Mouse (Mus musculus): ENCODE results near the gene Ogfr. TPM values are rescaled to one million over a fixed set of nuclear protein-coding genes. Genes with fewer than 3 reads are reported as not detected.

The Ogfr gene
- polyA plus RNA-seq, 2 experiments = 18.0 to 20.2 TPM

GRCm38 (mm10) chr2:180563841-180564240 is 25.2 kb upstream of the Ogfr start:
- H3K9ac ChIP-seq (replicated peaks) = no peak overlapping the region
- 38% methylated on average over 5 of the region's 5 CpGs for WGBS (ENCODE audit: insufficient replicate concordance)
- no peak overlapping the region for H3K4me2 ChIP-seq (ENCODE audit: low read depth)
- no peaks in the 10 kb centered on the region for H3K9me3 ChIP-seq (ENCODE audit: control insufficient read depth, low read length)
- H3K36me3 ChIP-seq (replicated peaks; ENCODE audit: control insufficient read depth, insufficient read depth, low read depth) = no peaks in the 10 kb centered on the region
- no peaks in the 10 kb centered on the region for H3K27me3 ChIP-seq (ENCODE audit: control insufficient read depth, insufficient read depth, low read length)
- ATAC-seq (ENCODE audit: insufficient read depth) (no peak), DNase-seq (ENCODE audit: low read depth in 3 of 3, low spot score in 3 of 3) (no peak)
- no peak overlapping the region for H3K27ac ChIP-seq
- H3K4me3 ChIP-seq (ENCODE audit: insufficient read depth in 1 of 2, low read depth in 2 of 2, low read length in 2 of 2) = no peak overlapping the region
- H3K4me1 ChIP-seq (replicated peaks; ENCODE audit: control insufficient read depth in 2 of 2, insufficient read depth in 2 of 2, low read length in 1 of 2) = no peaks in the 10 kb centered on the region
- TF ChIP-seq EP300 (IDR thresholded peaks at IDR 0.05; ENCODE audit: low read depth) = no peak
- no peak for TF ChIP-seq CTCF (IDR thresholded peaks at IDR 0.05; ENCODE audit: low read depth)

GRCm38 (mm10) chr2:180566240-180566913 is 22.7 kb upstream of the Ogfr start:
- no peaks in the 10 kb centered on the region for H3K27me3 ChIP-seq (ENCODE audit: control insufficient read depth, insufficient read depth, low read length)
- H3K4me3 ChIP-seq (ENCODE audit: insufficient read depth in 1 of 2, low read depth in 2 of 2, low read length in 2 of 2) = no peak overlapping the region
- H3K4me1 ChIP-seq (replicated peaks; ENCODE audit: control insufficient read depth in 2 of 2, insufficient read depth in 2 of 2, low read length in 1 of 2) = no peaks in the 10 kb centered on the region
- ATAC-seq (ENCODE audit: insufficient read depth) (no peak), DNase-seq (ENCODE audit: low read depth in 3 of 3, low spot score in 3 of 3) (peak in 2 of 3 experiments; percentile 34 to 39)
- no peaks in the 10 kb centered on the region for H3K36me3 ChIP-seq (replicated peaks; ENCODE audit: control insufficient read depth, insufficient read depth, low read depth)
- no peak overlapping the region for H3K4me2 ChIP-seq (ENCODE audit: low read depth)
- H3K27ac ChIP-seq = no peak overlapping the region
- H3K9ac ChIP-seq (replicated peaks) = no peak overlapping the region
- no peaks in the 10 kb centered on the region for H3K9me3 ChIP-seq (ENCODE audit: control insufficient read depth, low read length)
- 28% methylated on average over 13 of the region's 13 CpGs for WGBS (ENCODE audit: insufficient replicate concordance)
- TF ChIP-seq CTCF (IDR thresholded peaks at IDR 0.05; ENCODE audit: low read depth) (peak; percentile 88), EP300 (IDR thresholded peaks at IDR 0.05; ENCODE audit: low read depth) (no peak)

- Histone ChIP-seq H3K4me3 (ENCODE audit: insufficient read depth in 1 of 2, low read depth in 2 of 2, low read length in 2 of 2) (no peak overlapping the region), H3K4me1 (replicated peaks; ENCODE audit: control insufficient read depth in 2 of 2, insufficient read depth in 2 of 2, low read length in 1 of 2) (no peaks in the 10 kb centered on the region), H3K36me3 (replicated peaks; ENCODE audit: control insufficient read depth, insufficient read depth, low read depth) (no peaks in the 10 kb centered on the region), H3K27me3 (ENCODE audit: control insufficient read depth, insufficient read depth, low read length) (no peaks in the 10 kb centered on the region), H3K9ac (replicated peaks) (no peak overlapping the region), H3K9me3 (ENCODE audit: control insufficient read depth, low read length) (no peaks in the 10 kb centered on the region), H3K4me2 (ENCODE audit: low read depth) (no peak overlapping the region), H3K27ac (no peak overlapping the region)
- DNase-seq (ENCODE audit: low read depth in 3 of 3, low spot score in 3 of 3) = no peak
- WGBS (ENCODE audit: insufficient replicate concordance) = 26% methylated on average over 3 of the region's 3 CpGs
- ATAC-seq (ENCODE audit: insufficient read depth) = no peak
- TF ChIP-seq EP300 (IDR thresholded peaks at IDR 0.05; ENCODE audit: low read depth) (no peak), CTCF (IDR thresholded peaks at IDR 0.05; ENCODE audit: low read depth) (no peak)
Measured at GRCm38 (mm10) chr2:180569028-180569643, 19.9 kb upstream of the Ogfr start.

- no peak overlapping the region for H3K9ac ChIP-seq (replicated peaks)
- DNase-seq (ENCODE audit: low read depth in 3 of 3, low spot score in 3 of 3) (no peak), ATAC-seq (ENCODE audit: insufficient read depth) (no peak)
- no peaks in the 10 kb centered on the region for H3K4me1 ChIP-seq (replicated peaks; ENCODE audit: control insufficient read depth in 2 of 2, insufficient read depth in 2 of 2, low read length in 1 of 2)
- H3K27me3 ChIP-seq (ENCODE audit: control insufficient read depth, insufficient read depth, low read length) = no peaks in the 10 kb centered on the region; the same call in 1 of the 2 replicates
- H3K36me3 ChIP-seq (replicated peaks; ENCODE audit: control insufficient read depth, insufficient read depth, low read depth) = no peaks in the 10 kb centered on the region
- no peak overlapping the region for H3K27ac ChIP-seq
- no peak overlapping the region for H3K4me3 ChIP-seq (ENCODE audit: insufficient read depth in 1 of 2, low read depth in 2 of 2, low read length in 2 of 2)
- no peaks in the 10 kb centered on the region for H3K9me3 ChIP-seq (ENCODE audit: control insufficient read depth, low read length)
- 39% methylated on average over 4 of the region's 4 CpGs for WGBS (ENCODE audit: insufficient replicate concordance)
- no peak overlapping the region for H3K4me2 ChIP-seq (ENCODE audit: low read depth)
- TF ChIP-seq CTCF (IDR thresholded peaks at IDR 0.05; ENCODE audit: low read depth) (no peak), EP300 (IDR thresholded peaks at IDR 0.05; ENCODE audit: low read depth) (no peak)
Measured at GRCm38 (mm10) chr2:180576482-180576881, 12.6 kb upstream of the Ogfr start.

GRCm38 (mm10) chr2:180578686-180579085 is 10.4 kb upstream of the Ogfr start:
- Histone ChIP-seq H3K4me1 (replicated peaks; ENCODE audit: control insufficient read depth in 2 of 2, insufficient read depth in 2 of 2, low read length in 1 of 2) (peaks cover 0 to 10% of the 10 kb centered on the region in 2 experiments; a peak in 2 of 4 replicates), H3K4me2 (ENCODE audit: low read depth) (no peak overlapping the region), H3K36me3 (replicated peaks; ENCODE audit: control insufficient read depth, insufficient read depth, low read depth) (no peaks in the 10 kb centered on the region), H3K27ac (no peak overlapping the region), H3K4me3 (ENCODE audit: insufficient read depth in 1 of 2, low read depth in 2 of 2, low read length in 2 of 2) (no peak overlapping the region), H3K9me3 (ENCODE audit: control insufficient read depth, low read length) (no peaks in the 10 kb centered on the region), H3K9ac (replicated peaks) (no peak overlapping the region), H3K27me3 (ENCODE audit: control insufficient read depth, insufficient read depth, low read length) (no peaks in the 10 kb centered on the region; the same call in 1 of the 2 replicates)
- 10% methylated on average over 3 of the region's 3 CpGs for WGBS (ENCODE audit: insufficient replicate concordance)
- TF ChIP-seq CTCF (IDR thresholded peaks at IDR 0.05; ENCODE audit: low read depth) (peak; percentile 89), EP300 (IDR thresholded peaks at IDR 0.05; ENCODE audit: low read depth) (no peak)
- DNase-seq (ENCODE audit: low read depth in 3 of 3, low spot score in 3 of 3) (peak in 1 of 3 experiments; percentile 46), ATAC-seq (ENCODE audit: insufficient read depth) (no peak)
